In genomic region chr19:15057801-15058200, GRCm38 (mm10) we compare ENCODE assay signal across 18 mouse cellular contexts.
DNase-seq lines count a peak whose midpoint lies in the region; ATAC-seq lines count a peak whose summit lies in the region.
"Had no signal": no experiment of that assay in that cellular context is flagged by ENCODE, and none has a peak within 500 bp of the region (broad histone marks: within the 10 kb centered on the region; RNA-seq: fewer than 3 reads in every experiment).

No protein-coding gene starts in this region.

- H3K4me2 ChIP-seq in limb, embryonic 13.5 days (replicated peaks): no peak overlapping the region
- H3K4me2 ChIP-seq: embryonic facial prominence, embryonic 12.5 days; forebrain, embryonic 13.5 days; forebrain, embryonic 15.5 days had no signal

- no peak overlapping the region for H3K9ac ChIP-seq in limb, embryonic 13.5 days
- H3K9ac ChIP-seq: embryonic facial prominence, embryonic 12.5 days; forebrain, embryonic 13.5 days; forebrain, embryonic 15.5 days; forebrain, postnatal 0 days had no signal

- no peak overlapping the region for H3K4me3 ChIP-seq in limb, embryonic 13.5 days
- no peak overlapping the region for H3K4me3 ChIP-seq in limb, embryonic 10.5 days
- H3K4me3 ChIP-seq: embryonic facial prominence, embryonic 10.5 days; embryonic facial prominence, embryonic 12.5 days; forebrain, embryonic 13.5 days; forebrain, embryonic 15.5 days had no signal

- H3K9me3 ChIP-seq in limb, embryonic 13.5 days: 0 out of 2 replicates have a peak, but pooled peaks cover 2% of the 10 kb centered on the region
- H3K9me3 ChIP-seq in limb, embryonic 10.5 days (replicated peaks): no peaks in the 10 kb centered on the region
- H3K9me3 ChIP-seq: embryonic facial prominence, embryonic 12.5 days; forebrain, embryonic 13.5 days had no signal

- 43% methylated on average over 3 of the region's 3 CpGs for WGBS in limb, embryonic 13.5 days
- 82% methylated on average over 3 of the region's 3 CpGs for WGBS in limb, embryonic 10.5 days

- DNase-seq in limb, embryonic 10.5 days (ENCODE audit: low spot score): no peak
- peak; percentile 44 for DNase-seq in forelimb bud, embryonic 11.5 days (ENCODE audit: low read depth, low spot score)
- no peak for DNase-seq in spleen, adult 18-20 months
- DNase-seq in yolk sac, embryonic 10.5 days (ENCODE audit: low spot score): no peak
- DNase-seq: adrenal gland, adult 2 months; adrenal gland, postnatal 10 days; adrenal gland, postnatal 25 days; cerebellum, adult 11-12 months; cerebellum, adult 2 months; cerebellum, adult 9-10 months; cerebellum, postnatal 10 days; cerebellum, postnatal 25 days; forebrain, postnatal 0 days had no signal

- no peak overlapping the region for H3K27ac ChIP-seq in limb, embryonic 13.5 days
- no peak overlapping the region for H3K27ac ChIP-seq in limb, embryonic 10.5 days
- H3K27ac ChIP-seq: embryonic facial prominence, embryonic 10.5 days; embryonic facial prominence, embryonic 12.5 days; forebrain, embryonic 13.5 days; forebrain, embryonic 15.5 days had no signal

- peak; percentile 40; the same call in 1 of the 2 replicates for ATAC-seq in limb, embryonic 13.5 days (ENCODE audit: low FRiP score, low read depth)
- ATAC-seq: forebrain, embryonic 13.5 days; forebrain, embryonic 15.5 days; forebrain, postnatal 0 days had no signal

- peaks cover 29% of the 10 kb centered on the region for H3K4me1 ChIP-seq in limb, embryonic 13.5 days
- H3K4me1 ChIP-seq in limb, embryonic 10.5 days: peaks cover 34% of the 10 kb centered on the region

- H3K27me3 ChIP-seq in limb, embryonic 13.5 days: no peaks in the 10 kb centered on the region
- H3K27me3 ChIP-seq in limb, embryonic 10.5 days (ENCODE audit: low read depth, poor library complexity, severe bottlenecking): no peaks in the 10 kb centered on the region
- H3K27me3 ChIP-seq: embryonic facial prominence, embryonic 12.5 days; forebrain, embryonic 15.5 days had no signal

- no peaks in the 10 kb centered on the region for H3K36me3 ChIP-seq in limb, embryonic 13.5 days
- no peaks in the 10 kb centered on the region for H3K36me3 ChIP-seq in limb, embryonic 10.5 days
- H3K36me3 ChIP-seq: embryonic facial prominence, embryonic 10.5 days; embryonic facial prominence, embryonic 12.5 days; forebrain, embryonic 15.5 days had no signal
